Mouse (Mus musculus) embryonic facial prominence, embryonic 11.5 days (tissue): ENCODE data around the gene Crip3. TPM values are rescaled to one million over a fixed set of nuclear protein-coding genes. Genes with fewer than 3 reads are reported as not detected.

ENCODE experiments used
- ATAC-seq: fragments of 200-750 bp; cut with Nextera tagmentation; replicated peaks from 2 replicates; pipeline ENCODE4 v1.8.0; 2017; ENCODE audit warnings: low read depth; ENCODE audit not compliant: insufficient number of reproducible peaks, low FRiP score, low TSS enrichment
- DNase-seq: peaks from one replicate; pipeline ENCODE4 v3.0.0-alpha.2; 2015; ENCODE audit warnings: low spot score
- H3K27ac ChIP-seq: fragments of 300-500 bp; sonication (generic); replicated peaks from 2 replicates; pipeline ENCODE4 v1.5.1; 2014; ENCODE audit warnings: mild to moderate bottlenecking, low read depth, low read length, control low read depth
- H3K27me3 ChIP-seq: fragments of 300-500 bp; sonication (generic); 2 replicates; pipeline ENCODE4 v1.6.1; 2014; ENCODE audit warnings: mild to moderate bottlenecking, low read length, moderate library complexity, mixed read lengths; ENCODE audit not compliant: control insufficient read depth, insufficient read depth
- H3K36me3 ChIP-seq: fragments of 300-500 bp; sonication (generic); replicated peaks from 2 replicates; pipeline ENCODE4 v1.6.1; 2014; ENCODE audit warnings: low read depth, mild to moderate bottlenecking, low read length, moderate library complexity, mixed read lengths; ENCODE audit not compliant: control insufficient read depth, insufficient read depth
- H3K4me1 ChIP-seq: fragments of 300-500 bp; sonication (generic); 2 replicates; pipeline ENCODE4 v1.6.1; 2014; ENCODE audit warnings: low read length, mixed read lengths; ENCODE audit not compliant: control insufficient read depth, insufficient read depth
- H3K4me2 ChIP-seq: fragments of 300-500 bp; sonication (generic); 2 replicates; pipeline ENCODE4 v1.6.1; 2014; ENCODE audit warnings: low read depth, mild to moderate bottlenecking, control low read depth, low read length, moderate library complexity
- H3K4me3 ChIP-seq: fragments of 300-500 bp; sonication (generic); 2 replicates; pipeline ENCODE4 v1.5.1; 2014; ENCODE audit warnings: low read depth, low read length, control low read depth
- H3K9ac ChIP-seq: fragments of 300-500 bp; sonication (generic); replicated peaks from 2 replicates; pipeline ENCODE4 v1.6.1; 2014; ENCODE audit warnings: mild to moderate bottlenecking, control low read depth, low read length
- H3K9me3 ChIP-seq: fragments of 300-500 bp; sonication (generic); replicated peaks from 2 replicates; pipeline ENCODE4 v1.6.1; 2016; ENCODE audit warnings: mild to moderate bottlenecking, low read length, inconsistent platforms, mixed read lengths; ENCODE audit not compliant: control insufficient read depth
- WGBS: fragments of 180-500 bp; shearing (Covaris S2); extraction: QIAGEN DNeasy Blood & Tissue Kit; methylation state at CpG from one replicate; pipeline ENCODE4 v1.1.7; 2014; 5-methylcytosine and 5-hydroxymethylcytosine counted together
- polyA plus RNA-seq: library from polyadenylated mRNA; unstranded; fragments of >200 nt; fragmentation: Nextera tagmentation; extraction: Ambion mirVana; gene quantifications from 2 replicates; pipeline ENCODE4 v1.2.1, GENCODE M21; 2014

Crip3 gene
- polyA plus RNA-seq, 1 experiment from 2014 or later = 0.43 TPM

DNA sequence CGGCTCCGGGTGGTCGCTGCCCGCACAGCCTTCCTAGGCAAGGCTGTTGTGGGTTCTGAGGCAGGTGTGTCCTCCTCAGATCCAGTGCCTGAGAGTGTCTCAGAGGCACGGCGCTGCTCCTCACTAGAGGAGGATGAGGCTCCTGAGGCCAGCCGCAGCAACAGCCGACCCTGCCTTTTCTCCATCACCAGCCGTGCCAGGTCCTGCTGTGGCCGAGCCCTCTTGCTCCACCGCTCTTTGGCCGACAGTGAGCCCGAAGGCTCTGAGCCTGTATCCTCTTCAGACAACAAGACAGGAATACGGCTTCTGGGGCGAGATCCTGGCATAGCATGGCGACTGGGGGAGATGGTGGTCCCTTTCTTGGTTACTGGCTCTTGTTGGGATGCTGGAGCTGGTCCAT lies 17.5 kb downstream of the Crip3 start:
- no peaks in the 10 kb centered on the region; the same call in 1 of the 2 replicates for H3K4me1 ChIP-seq
- no peak overlapping the region for H3K9ac ChIP-seq
- no peaks in the 10 kb centered on the region for H3K36me3 ChIP-seq
- H3K4me2 ChIP-seq = no peak overlapping the region
- ATAC-seq (no peak), DNase-seq (no peak)
- no peak overlapping the region for H3K27ac ChIP-seq
- H3K9me3 ChIP-seq = no peaks in the 10 kb centered on the region
- peaks cover 44% of the 10 kb centered on the region for H3K27me3 ChIP-seq
- no peak overlapping the region for H3K4me3 ChIP-seq
- WGBS = 93% methylated on average over 16 of the region's 16 CpGs

DNA sequence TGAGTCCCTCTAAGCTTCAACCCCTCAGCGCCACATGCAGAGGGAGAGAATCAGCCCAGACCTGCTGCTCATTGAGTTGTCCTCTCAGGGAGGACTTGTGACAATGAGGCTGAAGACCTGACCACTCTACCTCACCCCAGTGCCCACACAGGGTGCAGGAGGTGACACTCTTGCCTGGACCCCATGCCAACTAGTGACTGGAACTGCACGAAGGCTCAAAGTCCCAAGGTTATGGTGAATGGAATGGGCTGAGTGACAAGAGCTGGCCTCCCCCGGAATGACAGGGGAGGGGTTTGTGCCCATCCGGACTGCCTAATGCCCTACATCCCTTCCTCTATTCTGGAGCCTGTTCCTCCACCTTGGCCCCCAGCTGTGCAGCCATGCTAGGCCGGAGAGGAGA lies 24.0 kb downstream of the Crip3 start:
- no peak for ATAC-seq
- H3K27me3 ChIP-seq = peaks cover 23% of the 10 kb centered on the region

DNA sequence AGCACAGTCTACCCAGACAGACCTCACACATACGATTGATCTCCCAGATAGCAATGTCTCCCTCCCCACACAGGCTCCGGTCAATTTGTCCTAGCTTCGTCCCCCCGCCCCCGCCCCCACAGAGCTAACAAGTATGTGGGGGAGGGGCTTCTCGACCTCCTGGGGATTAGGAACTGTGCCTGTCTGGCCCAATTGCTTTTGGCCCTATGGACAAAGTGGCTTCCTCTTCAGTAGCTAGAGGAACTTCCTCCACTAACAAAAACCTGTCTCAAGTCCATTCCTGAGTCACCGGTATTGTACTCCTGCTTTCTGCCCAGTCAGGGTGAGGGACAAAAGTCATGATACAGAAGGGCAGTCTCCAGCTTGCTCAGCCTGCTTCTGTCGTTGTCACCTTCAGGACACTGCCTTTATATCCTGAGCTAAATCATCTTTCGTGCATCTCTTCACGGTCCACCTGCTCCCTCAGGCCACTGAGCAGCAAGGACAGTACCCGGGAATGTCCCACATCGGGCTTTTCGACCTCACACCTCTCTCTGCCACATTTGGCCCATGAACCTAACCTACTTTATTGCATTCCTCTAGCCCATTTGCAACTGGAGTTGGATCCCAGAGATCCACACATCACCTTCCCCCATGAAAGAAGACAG lies 24.7 kb downstream of the Crip3 start:
- H3K27ac ChIP-seq = no peak overlapping the region
- peaks cover 13% of the 10 kb centered on the region for H3K4me1 ChIP-seq
- no peak overlapping the region; the same call in 1 of the 2 replicates for H3K4me3 ChIP-seq
- WGBS = 4% methylated on average over 13 of the region's 13 CpGs
- DNase-seq (no peak), ATAC-seq (no peak)
- H3K4me2 ChIP-seq = no peak overlapping the region; the same call in 1 of the 2 replicates
- no peaks in the 10 kb centered on the region for H3K36me3 ChIP-seq
- H3K27me3 ChIP-seq = peaks cover 26% of the 10 kb centered on the region
- H3K9me3 ChIP-seq = no peaks in the 10 kb centered on the region
- no peak overlapping the region for H3K9ac ChIP-seq

More for the DNA sequence above, 24.0 kb downstream of the Crip3 start:
- Histone ChIP-seq H3K27ac (no peak overlapping the region), H3K4me1 (peaks cover 13% of the 10 kb centered on the region), H3K9me3 (no peaks in the 10 kb centered on the region), H3K4me3 (no peak overlapping the region), H3K9ac (no peak overlapping the region), H3K36me3 (no peaks in the 10 kb centered on the region), H3K4me2 (no peak overlapping the region)
- DNase-seq = no peak
- WGBS = 34% methylated on average over 5 of the region's 5 CpGs

DNA sequence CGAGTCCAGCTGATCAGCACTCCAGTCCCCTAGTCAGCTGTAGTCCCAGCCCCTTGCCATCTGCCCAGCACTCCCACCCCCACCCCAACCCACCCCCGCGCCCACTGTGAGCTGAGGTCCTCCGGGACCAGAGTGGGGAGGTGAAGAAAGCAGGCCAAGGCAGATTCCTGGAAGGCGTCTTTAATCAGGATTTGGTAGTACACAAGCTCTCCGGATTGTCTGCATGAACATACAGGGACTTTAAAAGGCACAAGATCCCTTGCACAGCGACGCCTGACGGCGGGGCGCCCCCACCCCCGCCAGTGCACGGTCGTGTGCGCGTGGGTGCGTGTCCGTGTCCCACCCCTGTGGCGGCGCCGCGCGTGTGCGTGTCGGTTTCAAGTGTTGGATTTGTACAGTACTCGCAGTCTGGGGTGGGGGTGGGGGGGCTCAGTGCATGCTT lies 25.3 kb downstream of the Crip3 start:
- ATAC-seq = no peak
- peaks cover 13% of the 10 kb centered on the region for H3K4me1 ChIP-seq
- H3K4me2 ChIP-seq = peak overlapping the region; percentile 85
- peaks cover 26% of the 10 kb centered on the region for H3K27me3 ChIP-seq
- peak; percentile 26 for DNase-seq
- H3K36me3 ChIP-seq = no peaks in the 10 kb centered on the region
- WGBS = 3% methylated on average over 26 of the region's 26 CpGs
- no peaks in the 10 kb centered on the region for H3K9me3 ChIP-seq
- peak overlapping the region; percentile 14; the same call in 1 of the 2 replicates for H3K9ac ChIP-seq
- peak overlapping the region; percentile 23 for H3K4me3 ChIP-seq
- no peak overlapping the region for H3K27ac ChIP-seq

DNA sequence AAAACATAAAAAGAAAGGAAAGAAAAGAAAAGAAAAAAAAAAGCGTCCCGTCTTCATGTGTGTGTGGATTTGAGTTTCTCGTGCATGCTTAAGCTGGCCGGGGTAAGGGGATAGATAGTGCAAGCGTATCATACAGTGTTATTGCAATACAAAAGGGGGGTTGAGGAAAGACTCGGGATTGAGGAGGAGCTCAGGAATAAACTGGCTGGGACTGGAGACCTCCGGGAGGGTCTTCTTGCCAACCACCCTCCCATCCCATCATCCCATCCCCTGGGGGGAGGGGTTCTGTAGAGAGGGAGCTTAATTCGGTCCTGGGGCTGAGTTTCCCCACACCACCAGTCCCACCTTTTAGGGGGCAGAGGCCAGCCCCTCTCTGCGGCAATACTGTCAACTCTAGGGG lies 25.8 kb downstream of the Crip3 start:
- ATAC-seq (no peak), DNase-seq (peak; percentile 17)
- no peaks in the 10 kb centered on the region for H3K9me3 ChIP-seq
- H3K36me3 ChIP-seq = no peaks in the 10 kb centered on the region
- H3K9ac ChIP-seq = no peak overlapping the region; the same call in 1 of the 2 replicates
- H3K27me3 ChIP-seq = peaks cover 26% of the 10 kb centered on the region
- no peak overlapping the region for H3K27ac ChIP-seq
- peak overlapping the region; percentile 23 for H3K4me3 ChIP-seq
- peak overlapping the region; percentile 85 for H3K4me2 ChIP-seq
- H3K4me1 ChIP-seq = peaks cover 13% of the 10 kb centered on the region
- under 1% methylated on average over 9 of the region's 9 CpGs for WGBS

DNA sequence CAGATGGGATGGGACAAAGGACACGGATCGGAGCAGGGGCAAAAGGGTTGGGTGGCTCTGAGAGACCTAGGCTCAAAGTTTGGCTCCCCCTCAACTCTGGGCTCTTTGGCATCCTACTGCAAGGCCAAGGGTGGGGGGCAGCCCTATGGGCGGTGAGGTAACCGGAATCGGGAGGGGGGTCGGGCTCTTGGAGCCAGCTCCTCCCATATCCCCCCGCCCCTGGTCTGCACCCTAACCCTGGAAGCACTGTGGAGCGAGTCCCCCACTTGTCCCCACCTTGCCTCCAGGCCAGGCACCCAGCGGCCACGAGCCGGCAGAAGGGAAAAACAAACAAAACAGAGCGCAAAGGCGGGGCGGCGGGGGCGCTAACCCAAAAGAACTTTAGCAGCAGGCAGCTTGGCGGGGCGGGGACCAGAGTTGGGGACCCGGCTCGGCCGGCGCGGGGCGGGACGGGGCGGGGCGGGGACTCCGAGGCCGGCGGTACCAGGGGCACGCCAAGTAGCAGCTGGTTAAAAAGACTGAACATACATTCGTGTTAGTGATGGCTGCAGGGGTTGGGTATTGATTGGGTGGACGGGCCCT lies 26.5 kb downstream of the Crip3 start:
- H3K4me1 ChIP-seq = peaks cover 13% of the 10 kb centered on the region
- peaks cover 30% of the 10 kb centered on the region for H3K27me3 ChIP-seq
- no peak overlapping the region for H3K27ac ChIP-seq
- H3K9ac ChIP-seq = no peak overlapping the region; the same call in none of the 2 replicates
- no peaks in the 10 kb centered on the region for H3K9me3 ChIP-seq
- peak overlapping the region; percentile 85 for H3K4me2 ChIP-seq
- no peaks in the 10 kb centered on the region for H3K36me3 ChIP-seq
- WGBS = under 1% methylated on average over 33 of the region's 33 CpGs
- DNase-seq = peak; percentile 60
- H3K4me3 ChIP-seq = peak overlapping the region; percentile 23
- ATAC-seq = 0 out of 2 replicates have a peak, but pooled peaks have one; percentile 17

DNA sequence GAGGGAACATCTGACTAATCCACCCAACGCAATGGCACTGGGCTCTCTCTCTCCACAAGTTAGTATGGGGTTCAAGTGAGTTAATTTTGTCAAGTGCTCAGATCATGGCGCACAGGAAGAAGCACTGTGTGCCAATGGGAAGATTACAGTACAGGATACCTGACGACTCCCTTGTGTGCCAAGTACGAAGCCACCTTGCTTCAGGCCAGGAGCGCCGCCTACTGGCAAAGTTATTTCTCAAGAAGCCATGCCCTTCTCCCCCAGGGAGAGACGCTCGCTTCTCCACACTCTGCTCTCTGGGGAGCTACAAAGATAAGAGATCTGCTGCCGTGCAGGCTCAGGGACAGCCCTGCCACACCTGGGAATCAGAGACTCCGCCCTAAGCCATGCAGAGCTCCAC lies 29.1 kb downstream of the Crip3 start:
- H3K4me1 ChIP-seq = peaks cover 21% of the 10 kb centered on the region
- DNase-seq = peak; percentile 47
- H3K4me2 ChIP-seq = no peak overlapping the region

DNA sequence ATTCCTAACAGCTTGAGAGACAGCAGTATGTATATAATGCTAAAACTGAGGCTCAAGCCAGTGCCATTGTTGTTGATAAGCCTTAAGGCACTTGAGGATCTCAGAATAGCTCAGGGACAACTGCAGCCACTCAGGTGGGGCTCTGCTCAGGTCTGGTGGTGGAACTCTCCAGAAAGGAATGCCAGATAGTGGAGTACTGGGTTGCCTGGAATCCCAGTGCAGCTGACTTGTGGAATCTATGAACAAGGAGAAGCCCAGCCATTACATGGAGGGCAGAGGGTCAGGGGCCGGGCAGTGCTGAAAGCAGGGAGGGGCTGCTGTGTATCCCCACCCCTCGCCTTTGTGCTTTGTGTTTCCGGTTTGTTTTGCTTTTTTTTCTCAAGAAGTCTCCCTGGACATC lies 29.7 kb downstream of the Crip3 start:
- Histone ChIP-seq H3K4me2 (no peak overlapping the region), H3K4me3 (no peak overlapping the region), H3K27me3 (peaks cover 41% of the 10 kb centered on the region), H3K36me3 (no peaks in the 10 kb centered on the region), H3K4me1 (peaks cover 18% of the 10 kb centered on the region), H3K27ac (no peak overlapping the region), H3K9me3 (no peaks in the 10 kb centered on the region), H3K9ac (no peak overlapping the region)
- WGBS = 14% methylated on average over 3 of the region's 3 CpGs
- DNase-seq (no peak), ATAC-seq (no peak)

More for the DNA sequence above, 29.1 kb downstream of the Crip3 start:
- Histone ChIP-seq H3K4me3 (no peak overlapping the region), H3K9me3 (no peaks in the 10 kb centered on the region), H3K27ac (no peak overlapping the region), H3K27me3 (peaks cover 44% of the 10 kb centered on the region), H3K36me3 (no peaks in the 10 kb centered on the region), H3K9ac (no peak overlapping the region)
- 11% methylated on average over 10 of the region's 10 CpGs for WGBS
- ATAC-seq = no peak
